Mouse (Mus musculus) CD4-positive, CD25-positive, alpha-beta regulatory T cell, adult 2 months (primary cell): Measurements from ENCODE around the gene Vmn1r230.

Source experiments
- DNase-seq: peaks from one replicate; pipeline ENCODE4 v3.0.0-alpha.2; 2012; ENCODE audit warnings: low read depth, low spot score

Gene Vmn1r230

GRCm38 (mm10) chr17:20840144-20840543, at the start of gene Vmn1r230:
Vmn1r230 (plus strand) TSS chr17:20840444.
- no peak for DNase-seq

- no peak for DNase-seq
Observed at GRCm38 (mm10) chr17:20811255-20811654, 29.0 kb upstream of the Vmn1r230 start, which contains the start of gene Vmn1r229. Vmn1r229 (plus strand) TSS chr17:20811555.
